Mouse (Mus musculus): ENCODE measurements around the gene Rplp1. TPM values are rescaled to one million over a fixed set of nuclear protein-coding genes. Genes with fewer than 3 reads are reported as not detected.

The Rplp1 gene
- polyA plus RNA-seq, 1 experiment from 2014 or later: 776 TPM

GRCm38 (mm10) chr9:61887661-61888379, 26.5 kb downstream of the Rplp1 start:
- ATAC-seq (ENCODE audit: low FRiP score, low read depth): no peak
- WGBS: 67% methylated on average over 11 of the region's 11 CpGs
- no peaks in the 10 kb centered on the region for H3K9me3 ChIP-seq
- no peak overlapping the region for H3K4me2 ChIP-seq (replicated peaks)
- no peak overlapping the region for H3K9ac ChIP-seq
- no peaks in the 10 kb centered on the region for H3K36me3 ChIP-seq
- H3K27ac ChIP-seq: no peak overlapping the region
- peaks cover 5% of the 10 kb centered on the region; the same call in 1 of the 2 replicates for H3K4me1 ChIP-seq
- H3K4me3 ChIP-seq: no peak overlapping the region
- H3K27me3 ChIP-seq (replicated peaks): no peaks in the 10 kb centered on the region

GRCm38 (mm10) chr9:61885964-61886363, 28.4 kb downstream of the Rplp1 start:
- 90% methylated on average over 7 of the region's 7 CpGs for WGBS
- Histone ChIP-seq H3K4me3 (no peak overlapping the region), H3K4me1 (peaks cover 5% of the 10 kb centered on the region; the same call in 1 of the 2 replicates), H3K9ac (no peak overlapping the region), H3K36me3 (no peaks in the 10 kb centered on the region), H3K27ac (no peak overlapping the region), H3K4me2 (replicated peaks) (no peak overlapping the region), H3K27me3 (replicated peaks) (no peaks in the 10 kb centered on the region), H3K9me3 (no peaks in the 10 kb centered on the region)
- no peak for ATAC-seq (ENCODE audit: low FRiP score, low read depth)

- Histone ChIP-seq H3K4me3 (no peak overlapping the region), H3K9ac (no peak overlapping the region)
Observed at GRCm38 (mm10) chr9:61884936-61885335, 29.4 kb downstream of the Rplp1 start.

GRCm38 (mm10) chr9:61884375-61884774, 30.0 kb downstream of the Rplp1 start:
- no peak overlapping the region for H3K4me3 ChIP-seq
- peaks cover 2% of the 10 kb centered on the region; the same call in 1 of the 2 replicates for H3K4me1 ChIP-seq
- no peak overlapping the region for H3K9ac ChIP-seq
- H3K4me2 ChIP-seq (replicated peaks): no peak overlapping the region
- no peaks in the 10 kb centered on the region for H3K36me3 ChIP-seq
- no peak for ATAC-seq (ENCODE audit: low FRiP score, low read depth)
- H3K27ac ChIP-seq: no peak overlapping the region
- H3K9me3 ChIP-seq: no peaks in the 10 kb centered on the region
- 91% methylated on average over 7 of the region's 7 CpGs for WGBS
- H3K27me3 ChIP-seq (replicated peaks): no peaks in the 10 kb centered on the region

More at GRCm38 (mm10) chr9:61884936-61885335, 29.4 kb downstream of the Rplp1 start:
- Histone ChIP-seq H3K27me3 (replicated peaks) (no peaks in the 10 kb centered on the region), H3K27ac (no peak overlapping the region), H3K4me1 (peaks cover 5% of the 10 kb centered on the region; the same call in 1 of the 2 replicates), H3K4me2 (replicated peaks) (no peak overlapping the region), H3K36me3 (no peaks in the 10 kb centered on the region), H3K9me3 (no peaks in the 10 kb centered on the region)
- no peak for ATAC-seq (ENCODE audit: low FRiP score, low read depth)
- WGBS: 62% methylated on average over 13 of the region's 13 CpGs

- no peak overlapping the region for H3K4me2 ChIP-seq (replicated peaks)
- WGBS: 69% methylated on average over 3 of the region's 3 CpGs
Observed at GRCm38 (mm10) chr9:61882179-61882578, 32.2 kb downstream of the Rplp1 start.

GRCm38 (mm10) chr9:61878889-61879288, 35.5 kb downstream of the Rplp1 start:
- Histone ChIP-seq H3K4me3 (no peak overlapping the region), H3K36me3 (no peaks in the 10 kb centered on the region), H3K9ac (no peak overlapping the region), H3K4me1 (peaks cover 45% of the 10 kb centered on the region), H3K9me3 (no peaks in the 10 kb centered on the region), H3K4me2 (replicated peaks) (no peak overlapping the region), H3K27ac (no peak overlapping the region), H3K27me3 (replicated peaks) (no peaks in the 10 kb centered on the region)
- WGBS: 25% methylated on average over 2 of the region's 2 CpGs
- ATAC-seq (ENCODE audit: low FRiP score, low read depth): no peak

More at GRCm38 (mm10) chr9:61882179-61882578, 32.2 kb downstream of the Rplp1 start:
- H3K9ac ChIP-seq: no peak overlapping the region
- no peak for ATAC-seq (ENCODE audit: low FRiP score, low read depth)
- peaks cover 17% of the 10 kb centered on the region for H3K4me1 ChIP-seq
- H3K36me3 ChIP-seq: no peaks in the 10 kb centered on the region
- H3K9me3 ChIP-seq: no peaks in the 10 kb centered on the region
- H3K27ac ChIP-seq: no peak overlapping the region
- no peak overlapping the region for H3K4me3 ChIP-seq
- H3K27me3 ChIP-seq (replicated peaks): no peaks in the 10 kb centered on the region

GRCm38 (mm10) chr9:61877373-61878112, 36.8 kb downstream of the Rplp1 start:
- Histone ChIP-seq H3K4me2 (replicated peaks) (peak overlapping the region; percentile 7; the same call in 1 of the 2 replicates), H3K9me3 (no peaks in the 10 kb centered on the region), H3K27ac (no peak overlapping the region), H3K4me1 (peaks cover 56% of the 10 kb centered on the region), H3K36me3 (no peaks in the 10 kb centered on the region), H3K9ac (no peak overlapping the region), H3K27me3 (replicated peaks) (no peaks in the 10 kb centered on the region), H3K4me3 (no peak overlapping the region)
- ATAC-seq (ENCODE audit: low FRiP score, low read depth): peak; percentile 77
- 12% methylated on average over 22 of the region's 22 CpGs for WGBS

GRCm38 (mm10) chr9:61873325-61873724, 41.0 kb downstream of the Rplp1 start:
- no peak overlapping the region for H3K4me3 ChIP-seq
- H3K9me3 ChIP-seq: no peaks in the 10 kb centered on the region
- H3K36me3 ChIP-seq: no peaks in the 10 kb centered on the region
- ATAC-seq (ENCODE audit: low FRiP score, low read depth): no peak
- peaks cover 65% of the 10 kb centered on the region for H3K4me1 ChIP-seq
- no peak overlapping the region for H3K9ac ChIP-seq
- peak overlapping the region; percentile 20; the same call in 1 of the 2 replicates for H3K4me2 ChIP-seq (replicated peaks)
- no peaks in the 10 kb centered on the region for H3K27me3 ChIP-seq (replicated peaks)
- peak overlapping the region; percentile 21; the same call in 1 of the 2 replicates for H3K27ac ChIP-seq
- WGBS: 19% methylated on average over 8 of the region's 8 CpGs

- no peaks in the 10 kb centered on the region for H3K36me3 ChIP-seq
- H3K27ac ChIP-seq: peak overlapping the region; percentile 23; the same call in 1 of the 2 replicates
- peaks cover 56% of the 10 kb centered on the region for H3K4me1 ChIP-seq
- 14% methylated on average over 8 of the region's 8 CpGs for WGBS
- no peaks in the 10 kb centered on the region for H3K27me3 ChIP-seq (replicated peaks)
- no peak overlapping the region; the same call in 1 of the 2 replicates for H3K4me2 ChIP-seq (replicated peaks)
- peak; percentile 87 for ATAC-seq (ENCODE audit: low FRiP score, low read depth)
- no peak overlapping the region for H3K4me3 ChIP-seq
- H3K9me3 ChIP-seq: no peaks in the 10 kb centered on the region
- no peak overlapping the region for H3K9ac ChIP-seq
Observed at GRCm38 (mm10) chr9:61872246-61872941, 41.9 kb downstream of the Rplp1 start.

GRCm38 (mm10) chr9:61871839-61872238, 42.5 kb downstream of the Rplp1 start:
- Histone ChIP-seq H3K9ac (no peak overlapping the region), H3K4me2 (replicated peaks) (no peak overlapping the region), H3K27ac (peak overlapping the region; percentile 23; the same call in 1 of the 2 replicates), H3K4me1 (peaks cover 51% of the 10 kb centered on the region), H3K9me3 (no peaks in the 10 kb centered on the region), H3K4me3 (no peak overlapping the region), H3K27me3 (replicated peaks) (no peaks in the 10 kb centered on the region), H3K36me3 (no peaks in the 10 kb centered on the region)
- peak; percentile 56 for ATAC-seq (ENCODE audit: low FRiP score, low read depth)
- WGBS: 27% methylated on average over 6 of the region's 6 CpGs

GRCm38 (mm10) chr9:61867659-61868058, 46.7 kb downstream of the Rplp1 start:
- Histone ChIP-seq H3K9ac (no peak overlapping the region), H3K27me3 (replicated peaks) (no peaks in the 10 kb centered on the region), H3K36me3 (no peaks in the 10 kb centered on the region), H3K4me2 (replicated peaks) (no peak overlapping the region), H3K9me3 (no peaks in the 10 kb centered on the region), H3K4me1 (peaks cover 16% of the 10 kb centered on the region), H3K4me3 (no peak overlapping the region), H3K27ac (no peak overlapping the region)
- ATAC-seq (ENCODE audit: low FRiP score, low read depth): no peak
- whole genome bisulfite sequencing: 75% methylated on average over 11 of the region's 11 CpGs
